Mouse (Mus musculus): ENCODE results near the gene Nup54.

The Nup54 gene

DNA sequence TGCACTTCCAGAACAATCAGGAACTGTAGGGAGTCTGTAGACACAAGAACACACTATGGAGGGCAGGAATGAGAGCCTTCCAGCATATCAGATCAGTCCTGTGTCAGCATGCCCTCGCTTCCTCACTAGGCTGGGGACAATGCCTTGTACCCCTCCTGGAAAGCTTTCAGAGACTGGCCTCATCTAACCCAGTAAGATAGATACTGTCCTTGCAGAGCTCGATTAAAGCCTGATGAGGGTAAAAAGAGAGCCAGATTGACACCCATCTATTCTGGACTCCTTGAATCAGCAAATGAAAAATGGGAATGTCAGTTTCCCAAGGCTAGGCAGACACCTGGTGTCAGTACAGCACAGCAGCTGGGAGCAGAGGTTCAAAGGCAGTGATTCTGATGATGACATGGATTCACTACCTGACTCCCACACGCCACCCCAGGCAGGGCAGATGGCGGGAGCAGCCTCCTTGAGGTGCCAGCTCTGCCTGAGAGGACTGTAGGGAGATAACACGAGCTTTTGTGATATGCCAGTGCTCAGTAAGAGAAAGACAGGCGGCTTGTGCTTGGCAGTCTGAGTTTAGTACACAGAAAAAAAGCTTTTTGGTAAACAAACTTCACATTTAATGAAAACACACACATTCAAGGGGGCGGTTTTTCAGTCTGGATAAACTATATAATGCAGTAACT lies 23.4 kb downstream of the Nup54 start:
- no peak for DNase-seq (ENCODE audit: low spot score)

DNA sequence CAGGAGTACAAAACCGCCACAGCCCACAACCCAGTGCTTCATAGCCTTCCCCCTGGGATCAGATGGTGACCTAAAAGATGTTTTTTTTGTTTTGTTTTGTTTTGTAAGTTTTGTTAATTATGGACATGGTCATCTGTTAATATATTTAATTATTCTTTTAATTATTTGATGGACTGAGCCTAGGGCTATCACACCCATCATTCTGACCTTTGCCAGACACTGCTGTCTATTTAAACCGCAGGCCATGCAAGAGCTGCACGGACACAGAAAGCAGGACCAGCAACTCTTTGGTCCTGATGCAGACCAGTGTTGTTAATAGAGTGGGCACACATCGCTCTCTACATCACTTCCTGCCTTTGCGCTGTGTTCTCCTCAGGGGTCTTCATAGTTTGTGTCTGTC lies 24.5 kb downstream of the Nup54 start:
- no peak for DNase-seq (ENCODE audit: low spot score)

DNA sequence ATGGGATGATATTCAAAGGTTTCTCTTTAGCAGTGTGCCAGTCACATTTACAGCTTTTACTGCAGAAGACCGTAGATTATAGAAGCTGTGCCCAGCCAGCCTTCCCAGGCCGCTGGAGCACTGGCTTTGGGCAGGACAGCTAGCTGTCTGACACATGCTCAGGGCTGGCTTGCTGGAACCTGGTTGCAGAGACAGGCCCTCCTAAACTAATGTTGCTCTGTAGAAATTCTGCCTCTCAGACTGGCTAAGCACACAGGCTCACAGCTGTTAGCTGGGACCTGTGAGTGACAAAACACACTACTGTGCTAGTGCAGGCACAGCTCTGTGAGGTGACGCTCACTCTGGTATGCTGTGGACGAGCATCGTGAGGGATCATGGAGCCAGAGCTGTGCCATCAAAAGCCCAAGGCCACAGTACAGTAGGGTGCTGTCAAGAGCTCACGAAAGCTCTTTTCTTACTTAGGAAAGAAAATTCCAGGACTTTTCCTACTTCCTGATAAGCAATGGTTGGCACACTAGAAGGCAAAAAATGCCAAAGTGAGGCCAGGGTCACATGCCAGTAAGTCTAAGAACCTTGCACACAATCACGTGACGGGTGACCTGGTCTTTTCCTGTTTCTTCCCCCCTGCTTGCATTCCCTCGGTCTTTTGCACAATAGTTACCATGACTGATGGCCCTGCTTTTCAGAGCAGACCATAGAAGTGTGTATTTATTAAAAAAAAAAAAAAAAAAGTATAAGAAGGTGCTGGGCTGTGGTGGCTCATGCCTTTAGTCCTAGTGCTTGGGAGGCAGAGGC lies 25.5 kb downstream of the Nup54 start:
- no peak for DNase-seq (ENCODE audit: low spot score)

DNA sequence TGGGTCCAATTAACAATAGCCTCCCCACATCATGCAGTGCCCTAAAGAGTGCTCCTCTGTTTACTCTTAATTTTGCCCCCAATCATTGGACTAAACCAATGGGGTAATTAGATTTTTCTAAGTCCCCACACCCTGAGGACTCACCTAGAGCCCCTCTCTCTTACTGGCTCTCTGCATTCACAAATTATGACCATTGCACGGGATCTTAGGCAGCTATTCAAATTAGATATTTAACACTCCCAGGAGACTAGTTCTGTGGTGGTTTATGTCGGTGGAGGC lies 30.7 kb downstream of the Nup54 start:
- DNase-seq (ENCODE audit: low spot score) = no peak

DNA sequence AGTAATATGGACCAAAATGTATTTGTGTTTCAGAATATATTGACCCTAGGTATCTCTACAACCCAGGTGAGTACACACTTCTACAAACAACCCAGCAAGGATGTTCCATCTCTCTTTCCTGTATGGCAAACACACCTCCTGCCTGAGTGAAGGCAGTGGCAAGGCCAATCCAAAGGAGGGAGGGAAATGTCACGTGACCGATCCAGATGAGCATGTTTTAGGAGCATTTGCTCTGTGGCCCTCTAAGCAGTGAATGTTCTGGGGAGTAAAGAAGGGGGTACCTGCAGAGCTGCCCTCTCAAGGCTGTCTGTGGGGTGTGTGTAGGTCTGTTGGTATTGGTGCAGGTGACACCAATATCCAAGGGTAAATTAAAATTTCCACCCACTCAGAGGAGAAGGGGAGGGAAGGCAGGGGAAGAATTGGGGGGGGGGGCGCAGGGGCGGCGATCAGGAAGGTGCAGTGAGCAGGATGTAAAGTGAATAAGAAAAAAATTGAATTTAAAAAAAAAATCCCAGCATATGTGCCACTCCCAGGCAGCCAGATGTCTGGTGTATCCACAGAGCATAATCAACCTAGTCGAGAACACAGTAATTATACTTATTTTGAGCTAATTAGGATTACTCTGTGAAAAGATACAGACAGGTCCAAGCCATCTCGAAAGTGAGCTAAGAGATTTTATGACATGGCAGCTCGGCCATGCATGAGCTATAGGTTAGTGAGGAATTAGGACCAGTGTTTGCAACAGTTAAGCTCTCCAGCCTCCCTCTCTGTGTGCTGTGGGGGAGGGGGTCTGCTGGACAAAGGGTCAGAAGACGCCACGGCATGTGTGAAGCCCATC lies 31.2 kb downstream of the Nup54 start:
- no peak for DNase-seq (ENCODE audit: low spot score)

DNA sequence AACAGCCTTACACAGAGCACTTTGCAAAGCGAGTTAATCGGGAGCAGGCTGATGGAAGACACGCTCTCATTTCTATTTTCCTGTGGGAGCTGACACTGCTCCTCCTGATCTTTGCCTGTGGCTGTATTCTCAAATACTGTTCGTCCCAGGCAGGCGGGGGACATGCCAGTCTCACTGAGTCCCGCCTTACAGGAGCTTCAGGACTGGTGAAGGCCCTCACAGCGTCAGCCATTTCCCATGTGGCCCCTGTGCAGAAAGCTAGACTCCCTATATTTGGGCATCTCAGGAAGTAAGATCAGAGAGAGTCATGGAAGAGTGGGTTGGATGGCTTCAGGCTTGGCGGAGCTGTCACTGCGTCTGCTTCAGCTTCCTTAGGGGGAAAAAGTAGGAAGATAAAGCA lies 32.2 kb downstream of the Nup54 start:
- no peak for DNase-seq (ENCODE audit: low spot score)

DNA sequence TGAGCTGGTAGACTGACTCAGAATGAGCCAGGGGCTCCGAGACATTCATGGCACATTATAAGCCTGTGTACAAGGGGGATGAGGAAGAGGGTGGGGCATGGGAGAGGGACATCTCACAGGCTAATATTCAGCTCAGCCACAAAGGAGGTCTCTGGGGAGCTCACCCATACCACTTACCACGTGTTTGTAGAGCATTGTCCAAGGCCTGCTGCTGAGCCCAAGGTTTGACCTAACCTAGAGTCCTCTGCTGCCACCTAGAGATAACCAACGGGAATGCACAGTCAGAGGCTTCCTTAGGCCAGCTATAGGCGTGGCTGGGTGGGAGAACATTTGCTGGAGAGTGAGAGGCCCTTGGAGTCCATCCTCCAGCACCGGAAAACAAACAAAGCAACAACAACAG lies 36.9 kb downstream of the Nup54 start:
- no peak for DNase-seq (ENCODE audit: low spot score)

DNA sequence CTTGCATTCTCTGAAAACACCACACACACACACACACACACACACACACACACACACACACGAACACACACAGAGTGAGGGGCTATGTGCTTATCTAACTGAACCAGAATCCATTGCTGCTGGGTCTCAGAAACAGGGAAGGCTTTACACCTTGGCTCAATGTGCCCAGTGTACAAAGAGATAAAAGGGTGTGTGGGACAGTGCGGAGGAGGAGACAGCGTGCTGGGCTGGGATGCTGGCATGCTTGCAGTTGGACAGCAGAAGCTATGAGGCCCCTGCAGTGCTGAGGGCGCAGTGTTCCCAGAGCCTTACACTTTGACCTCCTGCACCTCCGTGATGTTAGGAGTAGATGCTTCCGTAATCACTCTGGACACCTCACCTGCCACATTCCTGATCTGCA lies 38.5 kb downstream of the Nup54 start:
- no peak for DNase-seq (ENCODE audit: low spot score)

DNA sequence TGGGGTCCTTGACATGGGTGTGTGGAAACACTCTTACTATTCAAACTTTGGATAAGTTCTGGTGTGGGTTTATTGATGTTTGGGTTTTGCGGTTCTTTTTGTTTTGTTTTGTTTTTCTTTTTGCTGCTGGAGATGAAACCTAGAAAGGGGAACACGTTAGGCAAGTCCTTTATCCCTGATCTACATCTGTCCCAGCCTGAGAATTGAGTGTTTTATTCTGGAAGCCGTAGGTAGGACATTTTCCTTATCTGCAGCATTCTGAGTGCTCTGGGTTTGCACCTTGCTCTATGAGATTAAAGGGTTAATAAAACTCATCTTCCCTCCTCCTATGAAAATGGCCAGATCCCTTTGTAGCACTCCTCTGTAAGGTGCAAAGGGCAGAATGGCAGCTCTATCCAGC lies 39.3 kb downstream of the Nup54 start:
- DNase-seq (ENCODE audit: low spot score) = no peak

DNA sequence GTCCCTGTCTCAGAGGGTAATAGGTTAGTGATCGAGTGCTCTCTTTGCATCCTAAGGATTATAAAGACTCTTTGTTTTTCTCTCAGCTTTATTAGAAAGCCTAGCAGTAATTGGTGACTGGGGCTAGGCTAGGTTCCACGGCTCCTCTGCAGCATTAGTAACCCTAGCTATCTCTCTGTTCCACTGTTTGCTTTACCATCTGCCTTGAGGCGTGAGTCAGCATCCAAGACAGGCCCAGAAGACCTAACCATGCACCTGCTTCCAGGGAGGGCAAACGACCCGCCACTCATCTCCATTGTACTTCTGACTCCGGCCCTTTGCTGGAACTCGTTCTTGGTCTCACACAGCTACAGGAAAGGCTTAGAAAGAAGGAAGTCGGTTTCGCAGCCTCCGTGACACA lies 41.2 kb downstream of the Nup54 start:
- no peak for DNase-seq (ENCODE audit: low spot score)

DNA sequence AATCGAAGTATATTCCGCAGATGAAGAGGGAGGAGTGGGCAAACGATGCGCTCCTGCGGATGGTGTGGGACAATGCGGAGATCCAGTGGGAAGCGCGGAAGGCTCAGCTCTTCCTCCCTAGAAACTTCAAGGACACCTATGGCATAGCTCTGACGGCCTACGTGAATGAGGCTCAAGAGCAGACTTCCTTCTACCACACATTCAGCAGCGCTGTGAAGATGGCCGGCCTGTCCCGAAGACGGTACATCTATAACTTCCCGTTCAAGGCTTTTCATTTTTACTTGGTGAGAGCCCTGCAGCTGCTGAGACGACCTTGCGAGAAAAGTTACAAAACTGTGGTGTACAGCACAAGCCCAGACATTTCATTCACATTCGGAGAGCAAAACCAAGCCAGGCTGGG lies 42.5 kb downstream of the Nup54 start:
- DNase-seq (ENCODE audit: low spot score) = no peak

DNA sequence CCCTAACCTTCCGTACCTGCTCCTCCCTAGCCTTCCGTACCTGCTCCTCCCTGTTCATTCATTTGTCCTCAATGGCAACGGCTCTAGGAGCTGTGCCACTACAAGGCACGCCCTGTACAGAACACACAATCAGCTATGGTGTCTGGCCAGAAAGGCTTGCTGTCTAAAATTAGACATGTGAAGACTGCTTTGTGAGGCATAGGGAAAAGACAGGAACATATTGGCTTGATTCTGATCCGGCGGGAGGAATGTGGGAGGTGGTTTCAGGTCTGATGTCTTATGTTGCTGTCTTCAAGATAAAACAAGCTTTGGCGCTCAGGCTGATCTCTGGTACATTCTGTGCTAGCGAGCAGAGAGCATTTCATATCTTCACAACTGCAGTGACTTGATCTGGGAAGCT lies 44.4 kb downstream of the Nup54 start:
- DNase-seq (ENCODE audit: low spot score) = no peak

DNA sequence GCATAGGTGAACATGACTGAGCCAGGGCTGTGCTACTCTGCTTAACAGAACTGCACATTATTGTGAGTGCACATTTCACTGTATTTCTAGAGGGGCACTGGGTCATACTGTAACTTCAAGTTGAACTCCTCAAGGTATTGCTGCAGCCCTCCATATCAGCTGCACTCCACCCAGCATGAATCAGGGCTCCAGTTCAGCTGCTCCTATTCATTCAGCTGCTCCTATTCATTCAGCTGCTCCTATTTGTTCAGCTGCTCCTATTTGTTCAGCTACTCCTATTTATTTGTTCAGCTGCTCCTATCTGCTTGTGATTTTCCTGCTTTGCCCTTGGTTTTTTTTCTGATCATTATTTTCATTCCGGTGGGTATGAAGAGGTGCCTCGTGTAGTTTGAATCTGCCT lies 45.0 kb downstream of the Nup54 start:
- DNase-seq (ENCODE audit: low spot score) = no peak

DNA sequence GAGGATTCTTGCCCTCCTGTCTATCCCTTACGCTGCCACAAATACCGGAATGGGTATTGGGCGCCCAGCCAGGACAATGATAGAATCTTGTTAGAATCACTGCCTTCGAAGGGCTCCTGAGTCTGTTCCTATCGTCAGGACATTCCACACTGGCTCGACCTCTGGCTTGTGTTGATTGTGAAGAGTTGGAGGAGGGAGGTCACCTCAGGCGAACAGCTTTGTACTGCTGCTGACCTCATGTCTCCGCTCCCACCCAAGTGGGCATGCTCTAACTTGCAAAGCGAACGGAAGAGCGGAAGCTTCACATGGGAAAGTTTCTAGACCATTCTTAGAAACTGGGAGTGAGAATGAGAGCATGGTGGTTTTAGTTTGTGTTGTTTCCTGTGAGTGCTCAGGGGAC lies 47.6 kb downstream of the Nup54 start:
- DNase-seq (ENCODE audit: low spot score) = no peak

DNA sequence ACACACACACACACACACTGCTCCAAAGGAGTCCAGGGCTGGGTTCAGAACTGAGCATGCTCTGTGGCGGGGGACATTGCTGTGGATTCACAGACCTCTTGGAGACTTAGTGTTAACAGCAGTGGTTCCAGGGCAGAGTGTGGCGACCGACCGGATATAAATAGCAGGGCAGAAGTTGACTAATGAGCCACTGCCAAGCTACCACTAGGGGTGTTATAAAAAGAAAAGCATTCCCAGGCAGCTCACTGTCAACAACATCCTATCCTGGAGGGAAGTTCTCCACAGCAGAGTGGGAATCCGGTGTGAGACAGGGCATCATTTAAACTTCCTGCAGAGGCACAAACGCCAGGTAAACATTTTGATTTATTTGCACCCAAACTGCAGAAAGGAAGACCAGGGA lies 48.4 kb downstream of the Nup54 start:
- DNase-seq (ENCODE audit: low spot score) = no peak

DNA sequence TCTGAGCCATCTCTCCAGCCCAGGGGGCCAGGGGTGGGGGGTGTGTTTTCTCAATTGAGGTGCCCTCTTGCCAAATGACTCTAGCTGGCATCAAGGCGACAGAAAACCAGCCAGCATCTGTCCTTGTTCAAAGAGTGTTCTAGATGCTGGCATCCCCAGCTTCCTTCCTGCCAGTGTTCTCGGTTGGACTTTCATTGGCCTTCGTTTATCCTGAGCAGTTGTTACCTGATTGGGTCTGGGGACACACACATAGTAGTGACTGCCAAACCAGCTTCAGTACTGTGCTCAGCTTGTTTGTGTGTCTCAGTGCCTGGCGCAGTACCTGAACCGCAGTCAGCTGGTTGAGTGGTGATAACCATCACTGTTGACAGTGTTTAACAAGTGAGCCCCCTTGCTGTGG lies 48.9 kb downstream of the Nup54 start:
- DNase-seq (ENCODE audit: low spot score) = no peak

DNA sequence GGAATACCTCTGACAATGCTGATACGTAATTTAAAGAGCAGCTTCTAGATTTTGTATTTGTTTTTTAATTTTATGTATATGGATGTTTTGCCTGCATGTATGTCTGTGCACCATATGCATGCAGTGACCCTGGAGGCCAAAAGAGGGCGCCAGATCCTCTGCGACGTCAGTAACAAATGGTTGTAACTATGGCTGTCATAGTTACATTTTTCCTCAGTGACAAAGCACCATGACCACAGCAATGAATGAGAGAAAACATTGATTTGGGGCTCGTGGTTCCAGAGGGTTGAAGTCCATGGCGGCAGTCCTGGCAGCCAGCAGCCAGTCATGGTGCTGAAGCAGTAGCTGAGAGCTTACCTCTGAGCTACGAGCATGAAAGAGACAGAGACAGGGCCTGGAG lies 50.2 kb downstream of the Nup54 start:
- DNase-seq (ENCODE audit: low spot score) = no peak

DNA sequence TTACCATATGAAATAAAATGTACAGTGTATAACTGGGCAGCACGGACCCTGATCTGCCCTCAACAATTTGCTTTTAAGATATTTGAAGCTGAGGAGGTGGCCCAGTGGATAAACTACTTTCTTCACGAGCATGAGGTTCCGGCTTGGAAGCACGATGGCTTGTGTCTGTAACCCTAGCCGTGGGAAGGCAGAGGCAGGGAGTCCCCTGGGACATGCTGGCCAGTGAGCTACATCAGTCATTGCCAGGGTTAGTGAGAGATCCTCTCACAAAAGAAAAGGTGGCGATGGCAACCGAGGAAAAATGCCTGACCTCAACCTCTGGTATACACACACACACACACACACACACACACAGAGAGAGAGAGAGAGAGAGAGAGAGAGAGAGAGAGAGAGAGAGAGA lies 51.3 kb downstream of the Nup54 start:
- no peak for DNase-seq (ENCODE audit: low spot score)

DNA sequence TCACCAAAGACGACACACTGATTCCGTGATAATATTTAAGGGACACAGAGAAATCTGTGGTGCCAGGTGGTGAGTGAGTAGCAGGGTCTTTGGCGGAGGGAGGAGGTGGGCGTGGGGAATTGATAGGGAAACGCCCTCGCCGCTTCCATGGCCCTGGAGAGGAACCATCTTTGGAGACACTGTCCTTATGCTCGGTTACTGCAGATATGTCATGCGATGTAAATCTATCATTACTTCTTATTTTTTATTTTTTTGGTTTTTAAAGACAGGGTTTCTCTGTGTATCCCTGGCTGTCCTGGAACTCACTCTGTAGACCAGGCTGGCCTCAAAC lies 52.7 kb downstream of the Nup54 start:
- no peak for DNase-seq (ENCODE audit: low spot score)

DNA sequence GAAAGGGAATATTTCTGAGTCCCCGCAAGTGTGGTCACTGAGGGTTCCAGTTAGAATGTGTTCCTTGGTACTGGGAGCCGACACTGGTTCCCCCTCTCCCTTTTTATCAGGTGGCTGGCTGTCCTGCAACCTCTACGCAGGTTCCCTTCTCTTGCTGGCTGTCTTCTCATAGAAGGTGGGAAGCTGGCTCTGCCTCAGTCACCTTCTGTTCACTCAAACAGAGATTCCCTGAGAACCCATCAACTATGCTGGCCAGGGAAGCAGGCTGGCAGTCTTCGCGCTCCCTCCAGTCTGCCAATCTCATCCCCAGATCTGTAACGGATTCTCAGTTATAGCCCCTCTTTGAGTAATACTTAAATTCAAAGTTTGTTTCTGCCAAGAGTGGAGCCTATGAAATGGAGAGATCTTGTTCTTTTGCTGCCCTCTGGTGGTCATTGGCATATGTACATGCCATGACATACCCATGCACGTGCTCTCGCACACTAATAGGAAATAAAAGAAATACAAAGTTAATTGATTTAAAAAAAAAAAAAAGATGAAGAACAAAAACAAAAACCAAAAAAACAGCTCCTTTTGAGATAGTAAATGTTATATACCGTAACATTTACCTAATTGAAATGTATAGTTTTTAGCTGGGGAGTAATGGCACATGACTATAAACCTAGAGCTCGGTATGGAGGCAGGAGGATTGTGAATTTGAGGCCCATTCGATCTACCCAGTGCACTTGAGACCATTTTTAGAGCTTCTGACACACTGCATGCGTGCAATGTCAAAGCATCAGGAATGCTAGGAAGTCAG lies 53.3 kb downstream of the Nup54 start:
- DNase-seq (ENCODE audit: low spot score) = no peak

DNA sequence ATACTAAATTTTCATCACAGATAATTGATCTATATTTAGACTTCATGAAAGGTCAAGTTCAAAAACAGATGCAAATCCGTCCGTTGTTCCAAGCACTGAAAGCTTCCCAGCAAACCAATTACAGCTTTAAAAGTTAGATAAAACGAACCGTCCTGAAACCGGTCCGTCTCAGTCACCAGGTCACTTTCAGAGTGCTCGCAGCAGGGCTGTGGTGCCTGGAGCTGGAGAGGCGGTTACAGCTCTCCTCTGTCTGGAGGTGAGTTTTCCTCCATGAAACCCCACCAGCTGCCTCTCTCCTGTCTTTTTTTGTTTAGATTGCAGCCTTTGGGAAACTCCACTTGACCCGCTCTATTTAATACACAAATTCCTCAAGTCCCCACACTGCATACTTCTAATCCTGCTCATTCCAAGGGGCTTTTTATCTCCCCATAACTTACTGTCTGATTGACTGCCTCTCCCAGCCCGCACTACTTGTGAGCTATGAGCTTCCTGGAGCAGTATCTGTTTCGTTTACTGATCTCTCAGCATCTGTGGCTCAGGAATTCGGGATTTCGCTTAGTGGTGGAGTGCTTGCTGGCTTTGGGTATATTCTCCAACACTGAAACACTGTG lies 58.1 kb downstream of the Nup54 start:
- DNase-seq (ENCODE audit: low spot score) = no peak

DNA sequence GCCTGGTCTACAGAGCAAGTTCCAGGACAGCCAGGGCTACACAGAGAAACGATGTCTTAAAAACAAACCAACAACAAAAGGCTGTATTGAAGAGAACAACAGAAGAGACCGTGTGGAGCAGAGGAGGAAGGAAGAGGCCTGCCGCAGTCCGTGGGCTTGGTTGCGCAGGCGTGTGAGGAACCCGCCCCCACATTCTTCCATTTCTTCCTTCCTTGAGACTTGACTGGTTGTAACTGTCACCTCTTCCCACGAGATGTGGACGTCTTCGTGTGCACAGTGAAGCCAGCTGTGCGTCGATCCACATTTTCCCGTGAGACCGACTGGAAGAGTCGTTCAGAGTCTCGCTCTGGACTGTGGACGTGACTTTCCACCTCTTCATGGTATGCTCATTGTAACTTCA lies 59.7 kb downstream of the Nup54 start:
- DNase-seq (ENCODE audit: low spot score) = no peak

Measured in ovary, adult 18-20 months (tissue).